Mouse (Mus musculus): ENCODE measurements around the gene Nemp1. TPM values are rescaled to one million over a fixed set of nuclear protein-coding genes. Genes with fewer than 3 reads are reported as not detected.

Gene Nemp1
- polyA plus RNA-seq, 1 experiment from 2014 or later = 3.7 TPM

GRCm38 (mm10) chr10:127712736-127713135, 46.0 kb downstream of the Nemp1 start:
- 86% methylated on average over 6 of the region's 6 CpGs for WGBS
- no peaks in the 10 kb centered on the region for H3K4me1 ChIP-seq

GRCm38 (mm10) chr10:127721671-127722418, 55.1 kb downstream of the Nemp1 start:
- WGBS = 14% methylated on average over 20 of the region's 20 CpGs
- H3K9ac ChIP-seq = peak overlapping the region; percentile 13; the same call in 1 of the 2 replicates
- H3K9me3 ChIP-seq = no peaks in the 10 kb centered on the region
- no peaks in the 10 kb centered on the region for H3K36me3 ChIP-seq (replicated peaks)
- peaks cover 26% of the 10 kb centered on the region for H3K4me1 ChIP-seq
- H3K27me3 ChIP-seq (replicated peaks) = no peaks in the 10 kb centered on the region; the same call in 1 of the 2 replicates
- H3K4me2 ChIP-seq = peak overlapping the region; percentile 36
- peak; percentile 74 for ATAC-seq (replicated peaks)
- H3K27ac ChIP-seq = peak overlapping the region; percentile 39
- no peak overlapping the region for H3K4me3 ChIP-seq

More at GRCm38 (mm10) chr10:127712736-127713135, 46.0 kb downstream of the Nemp1 start:
- Histone ChIP-seq H3K27me3 (replicated peaks) (no peaks in the 10 kb centered on the region), H3K9me3 (no peaks in the 10 kb centered on the region), H3K36me3 (replicated peaks) (no peaks in the 10 kb centered on the region), H3K4me2 (no peak overlapping the region), H3K4me3 (no peak overlapping the region), H3K9ac (no peak overlapping the region), H3K27ac (no peak overlapping the region)
- ATAC-seq (replicated peaks) = no peak

- ATAC-seq (replicated peaks) = no peak
- WGBS = 84% methylated on average over 3 of the region's 3 CpGs
Measured at GRCm38 (mm10) chr10:127724178-127724577, 57.5 kb downstream of the Nemp1 start, which contains the start of gene Tac2. Gene Tac2 (plus strand): TSS chr10:127724478.

GRCm38 (mm10) chr10:127725136-127725535, 58.4 kb downstream of the Nemp1 start:
- no peak overlapping the region for H3K27ac ChIP-seq
- H3K27me3 ChIP-seq (replicated peaks) = no peaks in the 10 kb centered on the region; the same call in 1 of the 2 replicates
- peaks cover 26% of the 10 kb centered on the region for H3K4me1 ChIP-seq
- no peak overlapping the region for H3K4me3 ChIP-seq
- ATAC-seq (replicated peaks) = no peak
- no peaks in the 10 kb centered on the region for H3K9me3 ChIP-seq
- no peak overlapping the region for H3K4me2 ChIP-seq
- whole genome bisulfite sequencing = 75% methylated on average over 4 of the region's 4 CpGs
- no peak overlapping the region for H3K9ac ChIP-seq
- H3K36me3 ChIP-seq (replicated peaks) = no peaks in the 10 kb centered on the region

More at GRCm38 (mm10) chr10:127724178-127724577, 57.5 kb downstream of the Nemp1 start, which contains the start of gene Tac2:
- no peak within 1 kb of the TSS for H3K4me2 ChIP-seq
- no peaks in the 10 kb centered on the region for H3K36me3 ChIP-seq (replicated peaks)
- no peak within 1 kb of the TSS for H3K4me3 ChIP-seq
- H3K27me3 ChIP-seq (replicated peaks) = no peaks in the 10 kb centered on the region; the same call in 1 of the 2 replicates
- H3K9me3 ChIP-seq = no peaks in the 10 kb centered on the region
- H3K4me1 ChIP-seq = peaks cover 26% of the 10 kb centered on the region
- H3K9ac ChIP-seq = no peak within 1 kb of the TSS
- H3K27ac ChIP-seq = no peak within 1 kb of the TSS

GRCm38 (mm10) chr10:127728437-127728836, 61.7 kb downstream of the Nemp1 start:
- H3K9me3 ChIP-seq = no peaks in the 10 kb centered on the region
- no peak overlapping the region for H3K4me3 ChIP-seq
- no peaks in the 10 kb centered on the region for H3K36me3 ChIP-seq (replicated peaks)
- H3K4me1 ChIP-seq = peaks cover 13% of the 10 kb centered on the region
- H3K27ac ChIP-seq = no peak overlapping the region
- no peak overlapping the region for H3K4me2 ChIP-seq
- 68% methylated on average over 8 of the region's 8 CpGs for WGBS
- H3K27me3 ChIP-seq (replicated peaks) = peaks cover 4% of the 10 kb centered on the region
- H3K9ac ChIP-seq = no peak overlapping the region
- ATAC-seq (replicated peaks) = no peak

GRCm38 (mm10) chr10:127730285-127730932, 63.7 kb downstream of the Nemp1 start:
- H3K4me2 ChIP-seq = no peak overlapping the region
- no peaks in the 10 kb centered on the region for H3K36me3 ChIP-seq (replicated peaks)

GRCm38 (mm10) chr10:127730933-127731310, 64.2 kb downstream of the Nemp1 start:
- Histone ChIP-seq H3K9ac (no peak overlapping the region), H3K27me3 (replicated peaks) (peaks cover 4% of the 10 kb centered on the region), H3K4me2 (no peak overlapping the region), H3K4me1 (peaks cover 13% of the 10 kb centered on the region), H3K27ac (peak overlapping the region; percentile 43; the same call in 1 of the 2 replicates), H3K36me3 (replicated peaks) (no peaks in the 10 kb centered on the region), H3K9me3 (no peaks in the 10 kb centered on the region), H3K4me3 (no peak overlapping the region)
- ATAC-seq (replicated peaks) = no peak
- WGBS = 14% methylated on average over 9 of the region's 9 CpGs

More at GRCm38 (mm10) chr10:127730285-127730932, 63.7 kb downstream of the Nemp1 start:
- no peak overlapping the region for H3K4me3 ChIP-seq
- no peak for ATAC-seq (replicated peaks)
- 40% methylated on average over 11 of the region's 11 CpGs for WGBS
- peaks cover 4% of the 10 kb centered on the region for H3K27me3 ChIP-seq (replicated peaks)
- H3K4me1 ChIP-seq = peaks cover 13% of the 10 kb centered on the region
- no peak overlapping the region for H3K9ac ChIP-seq
- H3K9me3 ChIP-seq = no peaks in the 10 kb centered on the region
- peak overlapping the region; percentile 43; the same call in 1 of the 2 replicates for H3K27ac ChIP-seq

GRCm38 (mm10) chr10:127731397-127731796, 64.7 kb downstream of the Nemp1 start:
- Histone ChIP-seq H3K27ac (no peak overlapping the region), H3K4me2 (no peak overlapping the region), H3K4me1 (peaks cover 13% of the 10 kb centered on the region), H3K27me3 (replicated peaks) (peaks cover 4% of the 10 kb centered on the region), H3K4me3 (no peak overlapping the region), H3K36me3 (replicated peaks) (no peaks in the 10 kb centered on the region), H3K9me3 (no peaks in the 10 kb centered on the region), H3K9ac (no peak overlapping the region)
- WGBS = 37% methylated on average over 5 of the region's 5 CpGs
- ATAC-seq (replicated peaks) = no peak

- Histone ChIP-seq H3K9ac (no peak overlapping the region), H3K4me2 (no peak overlapping the region), H3K9me3 (no peaks in the 10 kb centered on the region), H3K4me3 (no peak overlapping the region), H3K27ac (no peak overlapping the region), H3K27me3 (replicated peaks) (peaks cover 4% of the 10 kb centered on the region; the same call in 1 of the 2 replicates), H3K4me1 (peaks cover 18% of the 10 kb centered on the region), H3K36me3 (replicated peaks) (no peaks in the 10 kb centered on the region)
- no peak for ATAC-seq (replicated peaks)
- WGBS = 44% methylated on average over 5 of the region's 5 CpGs
Measured at GRCm38 (mm10) chr10:127734434-127734833, 67.7 kb downstream of the Nemp1 start.

GRCm38 (mm10) chr10:127736266-127736665, 69.6 kb downstream of the Nemp1 start:
- Histone ChIP-seq H3K27me3 (replicated peaks) (peaks cover 4% of the 10 kb centered on the region; the same call in 1 of the 2 replicates), H3K27ac (no peak overlapping the region), H3K9me3 (no peaks in the 10 kb centered on the region), H3K4me1 (peaks cover 18% of the 10 kb centered on the region), H3K36me3 (replicated peaks) (no peaks in the 10 kb centered on the region), H3K9ac (no peak overlapping the region), H3K4me2 (no peak overlapping the region), H3K4me3 (no peak overlapping the region)
- 88% methylated on average over 2 of the region's 2 CpGs for WGBS
- ATAC-seq (replicated peaks) = no peak

- no peak overlapping the region for H3K4me2 ChIP-seq
- no peak overlapping the region for H3K27ac ChIP-seq
- no peak overlapping the region for H3K4me3 ChIP-seq
- peaks cover 2% of the 10 kb centered on the region; the same call in 1 of the 2 replicates for H3K36me3 ChIP-seq (replicated peaks)
- H3K27me3 ChIP-seq (replicated peaks) = peaks cover 4% of the 10 kb centered on the region; the same call in 1 of the 2 replicates
- ATAC-seq (replicated peaks) = no peak
- WGBS = 78% methylated on average over 4 of the region's 4 CpGs
- no peak overlapping the region for H3K9ac ChIP-seq
- no peaks in the 10 kb centered on the region for H3K9me3 ChIP-seq
- H3K4me1 ChIP-seq = peaks cover 15% of the 10 kb centered on the region
Measured at GRCm38 (mm10) chr10:127736916-127737315, 70.2 kb downstream of the Nemp1 start.

- Histone ChIP-seq H3K9me3 (no peaks in the 10 kb centered on the region), H3K27me3 (replicated peaks) (peaks cover under 1% of the 10 kb centered on the region; the same call in 1 of the 2 replicates), H3K4me1 (peaks cover 15% of the 10 kb centered on the region), H3K9ac (no peak overlapping the region), H3K4me2 (no peak overlapping the region), H3K4me3 (no peak overlapping the region), H3K27ac (no peak overlapping the region), H3K36me3 (replicated peaks) (peaks cover 9% of the 10 kb centered on the region; the same call in 1 of the 2 replicates)
- WGBS = 18% methylated on average over 2 of the region's 2 CpGs
- no peak for ATAC-seq (replicated peaks)
Measured at GRCm38 (mm10) chr10:127737552-127737951, 70.9 kb downstream of the Nemp1 start.

All from midbrain, embryonic 15.5 days (tissue).